Mouse (Mus musculus) megakaryocyte-erythroid progenitor cell, adult 5-6 weeks (primary cell): Measurements from ENCODE around the gene Rbm39. TPM values are rescaled to one million over a fixed set of nuclear protein-coding genes. Genes with fewer than 3 reads are reported as not detected.

ENCODE experiments used
- ATAC-seq: replicated peaks from 2 replicates; pipeline ENCODE4 v1.8.0; 2016; ENCODE audit warnings: mild to moderate bottlenecking, inconsistent platforms; ENCODE audit not compliant: severe bottlenecking, poor library complexity, low FRiP score, low TSS enrichment
- total RNA-seq, 2 experiments: library from RNA; stranded (forward) in 1 of 2; stranded (reverse) in 1 of 2; fragments of 200-1000, 215-1000 nt in 1 of 2; fragments of >200 nt in 1 of 2; fragmentation: Nextera tagmentation in 1 of 2; gene quantifications; 2 replicates each; pipeline ENCODE4 v1.2.3; 2014 to 2017

Gene Rbm39
- total RNA-seq, 2 experiments from 2014 or later: 390 to 690 TPM

DNA sequence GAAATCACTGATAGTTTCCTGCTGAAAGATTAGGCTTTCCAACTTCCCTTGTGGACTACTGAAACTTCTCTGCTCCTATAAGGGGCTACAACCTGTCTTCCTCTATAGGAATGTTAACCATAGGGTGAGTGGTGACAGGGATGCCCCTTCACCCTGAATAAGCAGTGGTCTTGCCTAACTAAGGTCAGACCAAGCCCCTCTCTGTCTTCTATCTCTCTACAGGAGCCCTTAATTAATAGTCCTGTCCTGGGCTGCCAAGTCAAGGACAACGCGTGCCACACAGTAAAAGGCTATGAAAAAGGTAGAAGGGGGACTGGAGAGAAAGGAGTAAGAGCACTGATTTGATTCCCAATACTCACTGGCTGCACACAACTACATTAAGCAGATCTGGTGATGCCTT is 1.6 kb upstream of the Rbm39 start:
- no peak for ATAC-seq

DNA sequence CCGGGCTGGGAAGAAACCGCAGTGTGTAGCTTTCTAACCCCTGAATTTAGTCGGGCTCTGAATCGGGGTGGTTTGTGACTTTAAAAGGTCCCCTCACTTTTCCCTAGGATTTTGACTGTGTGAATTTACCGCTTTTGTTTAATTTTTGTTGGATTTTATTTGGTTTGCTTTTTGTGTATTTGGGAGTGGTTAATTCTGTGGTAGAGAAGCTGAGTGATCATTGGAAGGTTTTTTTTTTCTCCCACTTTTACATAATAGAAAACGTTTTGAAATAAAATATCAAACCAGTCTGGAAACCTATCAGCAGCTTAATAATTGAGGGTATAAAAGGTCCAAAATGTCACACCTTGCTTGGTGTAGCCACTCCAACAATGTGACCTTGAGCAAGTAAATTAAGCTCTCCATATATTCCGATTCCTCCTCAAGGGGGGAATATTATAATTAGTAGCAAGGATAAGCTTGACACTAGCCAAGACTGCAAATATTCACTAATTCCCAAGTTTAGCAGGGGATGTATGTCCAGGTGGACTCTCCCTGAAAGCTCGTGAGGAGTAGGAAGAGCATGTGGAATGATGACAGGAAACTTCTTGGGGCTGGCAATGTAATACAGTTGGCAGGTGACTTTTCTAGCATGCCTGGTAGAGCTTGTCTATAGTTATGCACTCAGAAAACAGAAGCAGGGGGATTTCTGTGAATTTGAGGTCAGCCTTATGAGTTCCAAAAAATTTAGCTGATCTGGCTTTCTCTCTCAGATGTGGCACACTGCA is 969 bp upstream of the Rbm39 start:
- ATAC-seq: no peak

DNA sequence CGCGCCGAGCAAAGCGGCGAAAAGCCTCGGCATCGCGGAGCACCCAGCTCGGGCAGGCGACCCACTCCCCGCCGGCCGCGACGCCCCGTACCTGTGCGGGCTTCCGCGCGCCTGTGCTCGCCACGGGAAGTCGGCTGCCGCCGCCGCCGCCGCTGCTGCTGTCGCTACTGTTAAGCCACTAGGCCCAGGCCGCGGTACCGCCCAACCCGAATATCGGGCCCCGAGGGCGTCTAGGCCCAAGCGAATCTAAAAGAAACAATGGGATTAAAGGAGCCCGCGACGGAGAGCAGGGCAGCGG is 293 bp downstream of the Rbm39 start:
- ATAC-seq: no peak

GRCm38 (mm10) chr2:156179046-156179795 is 817 bp downstream of the Rbm39 start:
- peak; percentile 56 for ATAC-seq

GRCm38 (mm10) chr2:156177651-156178050 is 2.4 kb downstream of the Rbm39 start:
- no peak for ATAC-seq

GRCm38 (mm10) chr2:156177079-156177478 is 3.0 kb downstream of the Rbm39 start:
- no peak for ATAC-seq

GRCm38 (mm10) chr2:156166557-156166956 is 13.5 kb downstream of the Rbm39 start:
- no peak for ATAC-seq

DNA sequence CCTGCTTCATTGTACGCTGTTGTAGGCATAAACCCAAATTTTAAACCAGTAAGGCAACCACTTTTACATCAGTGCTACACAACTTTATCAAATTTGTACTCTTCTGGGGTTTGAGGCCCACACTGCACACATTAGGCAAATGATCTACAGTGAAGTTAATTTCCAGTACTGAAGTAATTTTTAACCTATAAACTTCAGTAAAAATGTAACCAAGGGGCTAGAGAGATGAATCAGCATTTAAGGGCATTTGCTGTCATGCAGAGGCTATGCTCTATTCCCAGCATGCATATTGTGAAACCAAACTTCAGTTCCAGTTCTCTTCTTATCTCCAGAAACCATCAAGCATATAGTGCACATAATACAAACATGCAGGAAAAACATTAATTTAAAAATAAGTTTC is 14.6 kb downstream of the Rbm39 start:
- no peak for ATAC-seq

- ATAC-seq: no peak
Measured at GRCm38 (mm10) chr2:156151538-156151937, 28.5 kb downstream of the Rbm39 start.

- ATAC-seq: no peak
Measured at GRCm38 (mm10) chr2:156147316-156147915, 32.6 kb downstream of the Rbm39 start.

DNA sequence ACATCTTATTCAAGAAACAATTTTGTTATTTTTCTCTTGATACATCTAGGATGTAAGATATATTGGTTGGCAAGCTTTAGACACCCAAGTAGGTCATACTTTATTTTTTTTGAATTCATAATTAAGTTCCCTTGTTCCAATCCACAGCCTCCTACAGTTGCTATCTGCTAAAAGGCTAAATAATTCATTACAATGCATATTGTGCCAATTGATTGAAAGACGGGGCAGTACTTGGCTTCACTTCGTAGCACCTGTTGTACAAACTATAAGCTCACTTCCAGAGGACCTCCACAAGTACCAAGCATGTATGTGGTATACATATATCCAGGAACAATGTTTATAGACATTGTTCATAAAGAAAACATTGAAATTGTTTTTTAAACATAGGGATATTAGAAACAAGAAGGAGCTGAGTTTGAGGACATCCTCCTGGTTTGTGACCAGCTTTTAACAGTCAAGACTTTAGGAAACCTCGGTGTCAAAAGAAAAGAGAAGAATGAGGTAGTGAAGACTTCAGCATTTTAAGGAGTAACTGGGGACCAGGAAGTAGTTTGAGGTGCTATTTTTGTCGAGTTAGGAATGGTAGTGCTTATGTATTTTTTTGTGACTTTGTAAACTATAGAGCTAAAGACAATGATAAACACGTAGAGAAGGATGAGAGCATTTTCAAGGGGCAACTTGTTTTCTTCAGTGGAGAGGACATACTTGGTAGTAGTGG is 33.6 kb downstream of the Rbm39 start:
- ATAC-seq: no peak

GRCm38 (mm10) chr2:156145486-156146130 is 34.4 kb downstream of the Rbm39 start:
- no peak for ATAC-seq

DNA sequence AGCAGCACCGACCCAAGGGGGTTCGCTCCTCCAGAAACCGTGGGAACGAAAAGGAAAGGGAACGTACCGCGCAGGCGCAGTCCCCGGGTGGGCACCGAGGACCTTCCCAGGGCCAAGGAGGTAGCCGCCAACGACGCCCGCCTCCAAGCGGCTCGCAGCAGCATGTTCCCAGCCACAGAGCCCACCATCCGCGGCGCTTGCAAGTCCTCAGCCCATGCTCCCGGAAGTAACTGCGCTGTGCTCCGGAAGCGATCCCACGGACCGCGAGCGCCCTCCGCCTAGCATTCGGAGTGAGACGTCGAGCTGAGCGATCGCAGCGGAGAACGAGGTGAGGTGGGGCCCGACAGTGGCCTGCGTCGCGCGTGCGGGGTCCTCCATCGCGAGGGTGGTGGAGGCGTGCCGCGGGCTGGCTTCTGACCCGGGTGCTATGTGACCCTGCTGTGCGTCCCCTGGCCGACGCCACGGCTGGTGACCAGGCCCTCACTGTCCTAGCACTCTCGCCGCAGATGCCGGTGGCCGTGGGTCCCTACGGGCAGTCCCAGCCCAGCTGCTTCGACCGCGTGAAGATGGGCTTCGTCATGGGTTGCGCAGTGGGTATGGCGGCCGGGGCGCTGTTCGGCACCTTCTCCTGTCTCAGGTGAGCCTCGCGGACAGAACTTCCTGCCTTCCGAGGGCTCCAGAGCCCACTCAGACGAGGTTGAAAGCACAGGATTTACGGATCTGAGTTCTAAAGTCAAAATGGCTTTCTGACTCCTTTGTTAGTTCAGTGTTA is 35.9 kb downstream of the Rbm39 start, which contains the start of the genes Romo1 and Nfs1:
TSS of gene Romo1 (plus strand) at position 87 of the 772 bp plus-strand sequence.
TSS of gene Nfs1 (minus strand) at position 234 of the 772 bp plus-strand sequence.
- ATAC-seq: peak; percentile 91

- ATAC-seq: 0 out of 2 replicates have a peak, but pooled peaks have one; percentile 31
Measured at GRCm38 (mm10) chr2:156143367-156143766, 36.7 kb downstream of the Rbm39 start.

DNA sequence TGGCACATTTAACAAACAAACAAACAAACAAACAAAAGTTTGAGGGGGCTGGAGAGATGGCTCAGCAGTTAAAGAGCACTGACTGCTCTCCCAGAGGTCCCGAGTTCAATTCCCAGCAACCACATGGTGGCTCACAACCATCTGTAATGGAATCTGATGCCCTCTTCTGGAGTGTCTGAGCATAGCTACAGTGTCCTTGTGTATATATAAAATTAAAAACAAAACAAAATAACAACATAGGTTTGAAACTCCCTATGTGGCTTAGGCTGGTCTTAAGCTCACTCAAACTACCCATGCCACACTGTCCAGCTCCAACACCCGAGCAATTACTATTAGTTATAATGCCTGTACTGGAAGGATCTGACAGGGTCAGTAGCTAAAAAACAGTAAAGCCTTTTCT is 37.2 kb downstream of the Rbm39 start:
- ATAC-seq: no peak

DNA sequence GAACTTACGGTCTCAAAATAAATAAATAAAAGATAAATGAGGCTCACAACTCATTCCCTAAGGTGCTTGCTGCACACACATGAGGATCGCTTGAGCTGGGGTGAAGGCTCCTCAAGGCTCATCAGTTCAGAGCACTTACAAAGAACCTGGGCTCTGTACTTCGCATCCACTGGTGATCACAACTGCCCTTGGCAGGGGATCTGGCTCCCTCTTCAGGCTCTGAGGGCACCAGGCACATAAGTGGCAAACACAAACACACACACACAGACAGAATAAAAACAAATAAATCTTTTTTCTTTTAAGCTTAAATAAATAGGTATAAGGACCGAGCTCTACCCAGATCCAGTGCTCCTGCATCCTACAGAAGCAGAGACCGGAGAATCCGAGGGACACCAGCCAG is 44.3 kb downstream of the Rbm39 start:
- no peak for ATAC-seq

- ATAC-seq: 0 out of 2 replicates have a peak, but pooled peaks have one; percentile 18
Measured at GRCm38 (mm10) chr2:156134161-156134560, 45.9 kb downstream of the Rbm39 start.

GRCm38 (mm10) chr2:156126992-156127391 is 53.0 kb downstream of the Rbm39 start, which contains the start of gene Gm28036:
Gene Gm28036, minus strand, starts transcription at chr2:156127092.
- ATAC-seq: no peak

DNA sequence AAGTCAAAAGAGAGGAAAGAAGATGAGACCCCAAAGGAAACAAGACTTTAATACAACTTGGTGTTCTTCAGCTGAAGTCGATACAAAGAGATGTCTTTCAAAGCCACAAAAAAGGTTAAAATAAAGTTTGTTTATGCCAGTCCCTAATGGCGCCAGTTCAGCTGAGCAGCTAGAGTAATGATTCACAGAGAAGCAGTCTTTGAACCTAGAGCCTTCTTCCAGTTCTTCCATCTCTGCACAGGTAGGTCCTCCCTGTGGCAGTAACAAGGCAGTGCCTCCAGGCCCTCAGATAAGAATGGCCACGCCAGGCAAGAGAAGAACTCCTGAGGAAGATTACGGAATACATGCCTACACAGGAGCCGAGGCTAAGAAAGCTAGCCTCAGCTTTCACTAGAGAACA is 56.3 kb downstream of the Rbm39 start:
- ATAC-seq: no peak
